Mouse (Mus musculus): ENCODE data around the gene Eomes.

DNA sequence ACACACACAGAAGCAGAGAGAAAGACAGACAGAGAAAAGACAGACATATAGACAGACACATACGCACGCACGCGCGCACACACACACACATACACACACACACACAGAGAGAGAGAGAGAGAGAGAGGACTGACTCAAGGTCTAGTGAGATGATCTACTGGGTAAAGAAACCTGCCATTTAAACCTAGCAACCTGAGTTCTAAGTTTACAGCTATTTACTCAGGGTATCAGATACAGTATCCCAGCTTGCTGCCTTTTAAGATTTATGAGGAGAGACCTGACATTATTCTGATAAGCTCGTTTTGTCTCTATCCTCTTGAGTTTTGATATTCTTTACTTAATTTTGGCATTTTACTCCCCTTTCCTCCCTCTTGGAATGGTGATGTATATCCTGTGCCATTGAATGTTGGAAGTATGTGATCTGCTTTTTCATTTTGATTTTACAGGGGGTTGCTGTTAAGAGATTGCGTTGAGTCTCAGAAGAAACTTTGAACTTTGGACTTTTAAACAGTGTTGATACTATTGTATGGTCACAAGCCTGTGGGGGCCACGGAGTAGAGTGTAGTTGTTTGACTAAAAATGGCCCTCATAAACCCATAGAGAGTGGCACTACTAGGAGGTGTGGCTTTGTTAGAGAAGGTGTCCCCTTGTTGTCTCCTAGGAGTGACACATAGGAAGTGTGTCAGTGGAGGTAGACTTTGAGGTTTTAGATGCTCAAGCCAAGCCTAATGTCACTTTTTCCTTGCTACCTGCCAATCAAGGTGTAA, 15.1 kb downstream of the Eomes start:
- TF ChIP-seq CTCF (conservative IDR thresholded peaks at IDR 0.05 in 1 of 2, IDR thresholded peaks at IDR 0.05 in 1 of 2; ENCODE audit: low read depth in 2 of 2, low read length in 2 of 2) (no peak), USF2 (conservative IDR thresholded peaks at IDR 0.05; ENCODE audit: low read depth, low read length) (no peak), MXI1 (IDR thresholded peaks at IDR 0.05; ENCODE audit: low read depth, low read length) (no peak), POLR2A (IDR thresholded peaks at IDR 0.05; ENCODE audit: low read depth, low read length) (no peak), MYC (IDR thresholded peaks at IDR 0.05; ENCODE audit: low read depth, low read length) (no peak), MAZ (IDR thresholded peaks at IDR 0.05; ENCODE audit: low read depth, low read length) (no peak), ZKSCAN1 (IDR thresholded peaks at IDR 0.05; ENCODE audit: borderline replicate concordance, low read depth, low read length) (no peak), MEF2A (IDR thresholded peaks at IDR 0.05; ENCODE audit: borderline replicate concordance, low read depth, low read length) (no peak), GABPA (IDR thresholded peaks at IDR 0.05; ENCODE audit: insufficient replicate concordance, low read depth, low read length) (no peak), MAFK (IDR thresholded peaks at IDR 0.05; ENCODE audit: insufficient replicate concordance, low read length) (no peak), USF1 (IDR thresholded peaks at IDR 0.05; ENCODE audit: low read depth, low read length) (no peak), IRF4 (IDR thresholded peaks at IDR 0.05; ENCODE audit: low read depth, low read length) (no peak), SIN3A (IDR thresholded peaks at IDR 0.05; ENCODE audit: low read length) (no peak), MAX (IDR thresholded peaks at IDR 0.05; ENCODE audit: low read length) (no peak)

Data from CH12.LX (cell line).